Mouse (Mus musculus): ENCODE measurements around the gene Vasp. TPM values are rescaled to one million over a fixed set of nuclear protein-coding genes. Genes with fewer than 3 reads are reported as not detected.
"Not testable (repeated sequence)": the region's sequence is repeated elsewhere in the genome, so short reads cannot be mapped to it uniquely, and the experiment has no call there.

Vasp gene
- polyA plus RNA-seq, 1 experiment from 2014 or later = 32.7 TPM

GRCm38 (mm10) chr7:19281680-19282304, 10.2 kb upstream of the Vasp start:
- peaks cover 19% of the 10 kb centered on the region for H3K4me1 ChIP-seq
- H3K4me3 ChIP-seq = peak overlapping the region; percentile 87
- not testable (repeated sequence) for H3K9me3 ChIP-seq (replicated peaks); H3K27ac ChIP-seq; H3K36me3 ChIP-seq (ENCODE audit: poor library complexity, severe bottlenecking); H3K9ac ChIP-seq
- WGBS = 43% methylated on average over 6 of the region's 6 CpGs
- peak; percentile 16; the same call in 1 of the 2 replicates for ATAC-seq
- peaks cover 50% of the 10 kb centered on the region for H3K27me3 ChIP-seq
- H3K4me2 ChIP-seq = peak overlapping the region; percentile 72

DNA sequence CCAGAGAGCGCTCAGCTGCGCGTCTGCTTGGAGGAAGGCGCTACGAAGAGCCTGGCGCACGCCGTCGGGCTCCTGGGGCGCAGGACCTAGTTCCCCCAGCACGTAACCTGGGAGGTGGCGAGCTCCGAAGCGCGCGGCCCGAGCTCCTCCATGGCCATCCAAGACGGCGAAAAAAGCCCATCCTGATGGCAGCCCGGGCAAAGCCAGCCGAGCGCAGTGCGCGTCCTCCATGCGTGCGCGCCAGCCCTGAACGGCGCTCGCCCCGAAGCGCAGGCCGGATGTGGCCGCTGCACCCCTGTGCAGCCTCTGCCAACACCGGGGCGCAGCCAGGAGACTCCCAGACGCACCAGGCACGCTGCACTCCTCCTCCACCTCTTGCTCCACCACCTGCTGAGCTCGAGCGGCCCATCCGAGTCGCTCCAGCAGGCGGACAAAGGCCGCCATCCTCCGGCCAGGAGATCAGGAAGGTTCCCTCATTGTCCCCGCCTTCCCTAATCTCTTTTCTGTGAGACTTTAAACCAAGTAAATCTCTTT, 8.0 kb upstream of the Vasp start, which contains the start of gene Ppm1n:
TSS of gene Ppm1n (minus strand) at position 484 of the 534 bp plus-strand sequence.
- Histone ChIP-seq H3K4me3 (peak within 1 kb of the TSS; percentile 27), H3K27ac (no peak within 1 kb of the TSS), H3K36me3 (ENCODE audit: poor library complexity, severe bottlenecking) (no peaks in the 10 kb centered on the region), H3K9me3 (replicated peaks) (no peaks in the 10 kb centered on the region), H3K4me2 (peak within 1 kb of the TSS; percentile 46), H3K9ac (peak within 1 kb of the TSS; percentile 26; the same call in 1 of the 2 replicates), H3K4me1 (peaks cover 19% of the 10 kb centered on the region), H3K27me3 (peaks cover 50% of the 10 kb centered on the region)
- 1% methylated on average over 46 of the region's 46 CpGs for WGBS
- no peak for ATAC-seq

DNA sequence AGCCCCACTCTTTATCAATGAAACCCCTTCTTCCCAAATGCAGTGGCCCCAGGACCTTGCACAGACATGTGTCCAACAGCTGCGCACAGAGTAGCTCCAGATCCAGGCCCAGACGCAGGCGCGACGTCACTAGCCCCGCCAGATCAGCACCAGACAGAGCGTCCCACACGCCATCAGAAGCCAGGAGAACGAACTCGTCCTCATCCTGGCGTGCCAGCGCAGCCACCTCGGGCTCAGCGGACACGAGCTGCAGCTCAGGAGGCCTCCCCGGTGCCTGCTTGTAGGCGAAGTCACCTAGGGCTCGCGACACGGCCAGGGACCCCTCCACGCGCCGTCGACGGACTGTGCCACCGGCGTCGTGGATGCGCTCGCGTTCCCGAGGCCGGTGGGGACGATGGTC, 7.4 kb upstream of the Vasp start:
- peak overlapping the region; percentile 27 for H3K4me3 ChIP-seq
- H3K27me3 ChIP-seq = peaks cover 50% of the 10 kb centered on the region
- no peaks in the 10 kb centered on the region for H3K9me3 ChIP-seq (replicated peaks)
- 1% methylated on average over 34 of the region's 34 CpGs for WGBS
- H3K4me1 ChIP-seq = peaks cover 16% of the 10 kb centered on the region
- H3K4me2 ChIP-seq = peak overlapping the region; percentile 46
- ATAC-seq = no peak
- H3K27ac ChIP-seq = no peak overlapping the region
- no peak overlapping the region; the same call in 1 of the 2 replicates for H3K9ac ChIP-seq
- no peaks in the 10 kb centered on the region for H3K36me3 ChIP-seq (ENCODE audit: poor library complexity, severe bottlenecking)

GRCm38 (mm10) chr7:19276253-19276652, 4.6 kb upstream of the Vasp start:
- ATAC-seq = no peak
- 49% methylated on average over 4 of the region's 4 CpGs for WGBS

DNA sequence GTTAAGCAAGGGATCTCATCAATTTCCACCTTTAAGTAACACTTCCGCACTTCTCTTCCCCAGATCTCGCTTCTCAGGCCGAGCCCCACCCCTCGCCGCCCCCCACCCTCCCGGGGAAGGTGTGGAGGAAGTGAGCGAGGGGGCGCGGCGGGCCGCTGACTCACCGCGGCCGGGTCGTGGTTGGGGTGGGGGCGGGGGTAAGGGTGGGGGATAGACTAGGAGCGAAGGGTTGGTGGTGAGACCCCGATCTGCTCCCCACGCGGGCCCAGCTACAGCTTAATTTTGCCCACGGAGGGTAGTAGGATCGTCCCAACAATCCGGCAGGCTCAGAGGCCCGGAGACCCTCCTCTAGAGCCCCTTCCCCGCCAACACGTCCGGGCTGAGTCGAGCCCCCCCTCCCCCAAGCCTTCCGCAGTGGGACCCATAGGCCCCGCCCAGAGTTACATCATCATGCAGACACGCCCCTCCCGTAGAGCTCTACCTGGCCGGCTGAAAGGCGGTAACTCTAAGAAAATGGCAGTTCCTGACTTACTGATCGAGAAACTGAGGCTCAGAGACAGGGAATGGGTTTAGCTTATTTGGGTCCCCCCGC, 652 bp upstream of the Vasp start:
- ATAC-seq = peak; percentile 62
- peak overlapping the region; percentile 73 for H3K27ac ChIP-seq
- peak overlapping the region; percentile 92 for H3K9ac ChIP-seq
- H3K9me3 ChIP-seq (replicated peaks) = no peaks in the 10 kb centered on the region
- peaks cover 26% of the 10 kb centered on the region for H3K4me1 ChIP-seq
- H3K4me3 ChIP-seq = peak overlapping the region; percentile 97
- peaks cover 5% of the 10 kb centered on the region for H3K27me3 ChIP-seq
- H3K36me3 ChIP-seq (ENCODE audit: poor library complexity, severe bottlenecking) = no peaks in the 10 kb centered on the region
- peak overlapping the region; percentile 94 for H3K4me2 ChIP-seq
- WGBS = under 1% methylated on average over 28 of the region's 36 CpGs

More at GRCm38 (mm10) chr7:19276253-19276652, 4.6 kb upstream of the Vasp start:
- Histone ChIP-seq H3K36me3 (ENCODE audit: poor library complexity, severe bottlenecking) (no peaks in the 10 kb centered on the region), H3K4me2 (no peak overlapping the region), H3K9ac (no peak overlapping the region), H3K27ac (no peak overlapping the region), H3K9me3 (replicated peaks) (no peaks in the 10 kb centered on the region), H3K27me3 (peaks cover 45% of the 10 kb centered on the region), H3K4me3 (no peak overlapping the region), H3K4me1 (peaks cover 9% of the 10 kb centered on the region)

GRCm38 (mm10) chr7:19270509-19271237, 944 bp downstream of the Vasp start:
- H3K4me1 ChIP-seq = peaks cover 26% of the 10 kb centered on the region
- peak overlapping the region; percentile 73; the same call in 1 of the 2 replicates for H3K27ac ChIP-seq
- H3K9me3 ChIP-seq (replicated peaks) = no peaks in the 10 kb centered on the region
- H3K36me3 ChIP-seq (ENCODE audit: poor library complexity, severe bottlenecking) = no peaks in the 10 kb centered on the region
- peak overlapping the region; percentile 94 for H3K4me2 ChIP-seq
- peak overlapping the region; percentile 92 for H3K9ac ChIP-seq
- no peaks in the 10 kb centered on the region for H3K27me3 ChIP-seq
- under 1% methylated on average over 15 of the region's 21 CpGs for WGBS
- H3K4me3 ChIP-seq = peak overlapping the region; percentile 97
- ATAC-seq = no peak

DNA sequence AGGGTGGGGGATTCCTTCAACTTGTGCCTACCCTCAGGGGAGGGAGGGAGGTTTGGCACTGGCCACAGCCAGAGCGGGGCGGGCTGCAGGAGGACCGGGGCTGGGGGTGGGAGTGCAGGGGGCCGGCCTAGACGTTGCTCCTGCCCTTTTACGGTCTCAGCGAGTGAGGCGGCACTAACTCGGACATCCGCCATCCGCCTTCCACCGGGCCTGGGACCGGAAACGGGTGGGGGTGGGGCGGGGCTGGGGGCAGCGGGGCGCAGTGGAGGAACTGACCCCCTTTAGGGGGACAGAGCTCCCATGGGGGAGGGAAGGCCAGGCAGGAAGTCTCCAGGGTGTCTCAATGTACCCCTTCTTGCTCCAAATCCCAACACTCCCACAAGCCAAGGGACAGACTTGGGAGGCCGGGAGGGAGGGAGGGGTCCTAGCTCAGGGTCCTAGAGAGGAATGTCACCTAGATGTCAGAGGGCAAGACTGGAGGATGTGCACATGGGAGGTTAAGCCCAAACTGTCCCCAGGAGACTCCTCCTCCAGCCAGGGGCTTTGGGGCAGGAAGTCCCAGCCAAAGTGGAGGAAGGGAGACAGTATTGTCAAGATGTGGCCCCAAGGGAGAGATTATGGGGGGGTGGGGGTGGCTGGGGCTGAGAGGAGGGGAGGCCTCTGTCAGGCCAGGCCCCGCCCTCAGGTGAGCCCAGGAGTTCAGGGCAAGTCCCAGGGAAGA, 1.7 kb downstream of the Vasp start:
- Histone ChIP-seq H3K27me3 (no peaks in the 10 kb centered on the region), H3K9me3 (replicated peaks) (no peaks in the 10 kb centered on the region)
- 3% methylated on average over 18 of the region's 19 CpGs for WGBS

DNA sequence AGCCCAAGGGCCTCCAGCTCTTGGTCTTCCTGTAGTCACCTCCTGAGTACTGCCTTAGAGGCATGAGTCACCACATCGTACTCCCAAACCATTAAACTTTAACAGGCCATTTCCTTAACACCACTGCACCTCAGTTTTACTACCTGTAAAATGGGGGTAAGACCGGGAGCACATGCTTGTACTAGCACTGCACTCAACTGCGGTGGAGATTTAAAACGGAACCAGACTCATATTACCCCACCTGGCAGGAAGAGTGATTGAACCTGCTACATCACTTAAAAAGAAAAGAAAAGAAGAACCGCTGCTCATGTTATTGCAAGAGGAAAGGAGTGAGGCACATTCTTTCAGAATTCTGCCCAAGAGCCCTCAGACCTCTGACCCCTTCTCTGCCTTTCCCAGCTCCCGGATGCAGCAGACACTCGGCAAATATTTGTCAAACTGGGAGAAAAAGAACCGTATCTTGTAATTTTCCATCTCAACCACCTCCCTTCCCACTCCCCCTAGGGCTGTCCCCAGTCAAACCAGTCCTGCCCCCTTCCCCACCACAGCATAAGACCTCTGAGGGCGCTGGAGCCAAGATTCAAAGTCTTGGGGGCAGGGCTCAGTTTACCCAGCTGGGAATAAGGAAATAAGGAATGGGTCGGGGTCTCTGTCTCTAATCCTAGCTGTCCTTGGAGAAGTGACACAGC, 2.5 kb downstream of the Vasp start:
- H3K27me3 ChIP-seq = no peaks in the 10 kb centered on the region
- no peak for ATAC-seq
- peak overlapping the region; percentile 97 for H3K4me3 ChIP-seq
- WGBS = 59% methylated on average over 10 of the region's 10 CpGs
- H3K4me2 ChIP-seq = peak overlapping the region; percentile 94
- peaks cover 26% of the 10 kb centered on the region for H3K4me1 ChIP-seq
- H3K9me3 ChIP-seq (replicated peaks) = no peaks in the 10 kb centered on the region
- no peak overlapping the region for H3K27ac ChIP-seq
- H3K9ac ChIP-seq = peak overlapping the region; percentile 92
- peaks cover 11% of the 10 kb centered on the region for H3K36me3 ChIP-seq (ENCODE audit: poor library complexity, severe bottlenecking)

More for the DNA sequence above, 1.7 kb downstream of the Vasp start:
- H3K9ac ChIP-seq = peak overlapping the region; percentile 92
- H3K4me1 ChIP-seq = peaks cover 26% of the 10 kb centered on the region
- ATAC-seq = no peak
- H3K4me3 ChIP-seq = peak overlapping the region; percentile 97
- H3K4me2 ChIP-seq = peak overlapping the region; percentile 94
- peaks cover 4% of the 10 kb centered on the region; the same call in 1 of the 2 replicates for H3K36me3 ChIP-seq (ENCODE audit: poor library complexity, severe bottlenecking)
- H3K27ac ChIP-seq = no peak overlapping the region

GRCm38 (mm10) chr7:19267051-19267450, 4.6 kb downstream of the Vasp start:
- Histone ChIP-seq H3K36me3 (ENCODE audit: poor library complexity, severe bottlenecking) (peaks cover 31% of the 10 kb centered on the region), H3K27me3 (no peaks in the 10 kb centered on the region), H3K9me3 (replicated peaks) (no peaks in the 10 kb centered on the region), H3K9ac (no peak overlapping the region), H3K27ac (no peak overlapping the region), H3K4me2 (no peak overlapping the region), H3K4me1 (peaks cover 23% of the 10 kb centered on the region), H3K4me3 (no peak overlapping the region)
- 78% methylated on average over 10 of the region's 10 CpGs for WGBS
- no peak for ATAC-seq

- no peak overlapping the region for H3K27ac ChIP-seq
- peaks cover 23% of the 10 kb centered on the region for H3K4me1 ChIP-seq
- H3K9ac ChIP-seq = 0 out of 2 replicates have a peak overlapping the region, but pooled peaks have one; percentile 3
- no peak for ATAC-seq
- no peak overlapping the region for H3K4me3 ChIP-seq
- H3K9me3 ChIP-seq (replicated peaks) = no peaks in the 10 kb centered on the region
- WGBS = 83% methylated on average over 10 of the region's 10 CpGs
- H3K4me2 ChIP-seq = no peak overlapping the region
- H3K36me3 ChIP-seq (ENCODE audit: poor library complexity, severe bottlenecking) = peaks cover 38% of the 10 kb centered on the region
- H3K27me3 ChIP-seq = no peaks in the 10 kb centered on the region
Measured at GRCm38 (mm10) chr7:19265928-19266822, 5.4 kb downstream of the Vasp start.

Measured in forebrain, embryonic 13.5 days (tissue).